Mouse (Mus musculus): Measurements from ENCODE around the gene Riok1.

- TF ChIP-seq POLR2A (IDR thresholded peaks at IDR 0.05; ENCODE audit: insufficient read depth, low read depth, low read length) (no peak), EP300 (IDR thresholded peaks at IDR 0.05; ENCODE audit: insufficient read depth, low read depth, low read length) (no peak), CTCF (IDR thresholded peaks at IDR 0.05) (no peak)
These were observed 44.0 kb upstream of the Riok1 start for GRCm38 (mm10) chr13:37992638-37993371.
